Mouse (Mus musculus) erythroblast, embryonic 14.5 days (primary cell): ENCODE measurements around the gene Kctd11.

Experiments
- GATA1 ChIP-seq: IDR thresholded peaks from 2 replicates; pipeline ENCODE4 v1.6.1; 2012; ENCODE audit warnings: low read length, inconsistent platforms, mixed read lengths
- TAL1 ChIP-seq: IDR thresholded peaks from 3 replicates; pipeline ENCODE4 v1.6.1; 2012; ENCODE audit warnings: low read length, inconsistent platforms, mixed read lengths

DNA sequence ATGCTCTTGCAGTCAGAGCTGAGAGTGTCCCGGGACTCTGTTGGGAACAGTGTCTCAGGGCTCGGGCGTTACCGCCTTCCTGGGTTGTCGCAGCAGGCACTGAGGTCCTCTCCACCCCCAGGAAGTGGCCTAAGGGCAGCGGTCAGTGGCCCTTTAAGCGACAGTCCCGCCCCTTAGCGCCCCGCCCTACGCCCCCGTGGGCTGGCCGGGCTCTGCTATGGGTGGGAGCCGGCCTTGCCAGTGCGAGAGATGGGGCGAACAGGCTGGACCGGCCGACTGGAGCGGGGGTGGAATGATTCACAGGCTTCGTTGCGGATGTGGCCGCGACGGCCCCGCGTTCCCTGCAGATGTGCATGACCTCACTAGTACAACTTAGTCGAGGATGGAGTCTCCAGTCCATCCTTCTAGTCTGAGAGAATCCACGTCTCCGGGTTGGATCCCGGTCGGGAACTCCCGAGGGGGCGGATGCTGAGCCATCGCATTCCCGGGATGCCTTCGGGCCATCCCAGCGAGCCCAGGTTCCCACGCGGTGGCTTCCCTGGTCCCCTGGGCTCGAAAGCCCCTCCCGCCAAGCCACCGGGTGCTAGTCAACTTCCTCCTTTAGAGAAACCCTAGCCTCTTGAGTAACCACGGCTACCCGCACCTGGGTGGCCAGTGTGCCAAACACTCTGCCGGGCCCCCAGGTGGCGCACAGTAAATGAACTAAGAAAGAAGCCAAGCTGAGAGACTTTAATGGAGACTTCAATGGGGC lies at the start of gene Kctd11:
- TF ChIP-seq TAL1 (no peak), GATA1 (no peak)
